Mouse (Mus musculus): Measurements from ENCODE around the gene Glo1. TPM values are rescaled to one million over a fixed set of nuclear protein-coding genes. Genes with fewer than 3 reads are reported as not detected.

Glo1 gene
- total and polyA plus RNA-seq, 3 experiments = 65.7 to 164 (median 146) TPM

DNA sequence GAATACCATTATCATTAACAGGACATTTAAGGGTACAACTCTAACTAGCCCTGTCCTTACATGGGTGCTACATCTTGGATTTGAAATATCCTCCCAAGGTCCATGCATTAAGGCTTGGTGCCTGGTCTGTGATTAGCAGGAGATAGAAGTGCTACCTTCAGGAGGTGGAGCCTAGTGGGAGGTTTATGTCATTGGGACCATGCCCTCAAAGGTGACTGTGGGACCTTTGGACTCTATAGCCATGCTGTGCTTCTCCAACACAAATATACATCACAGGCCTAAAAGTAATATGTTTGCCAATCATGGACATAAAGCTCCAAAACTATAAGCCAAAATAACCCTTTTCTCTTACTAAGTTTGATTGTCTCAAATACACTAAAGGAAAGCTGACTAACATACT lies 58.2 kb downstream of the Glo1 start:
- no peak overlapping the region for H3K9ac ChIP-seq (ENCODE audit: low read depth, low read length)
- TF ChIP-seq CTCF (IDR thresholded peaks at IDR 0.05) = no peak
- no peak for TF ChIP-seq POLR2A (IDR thresholded peaks at IDR 0.05; ENCODE audit: insufficient read depth, low read depth, low read length)
- TF ChIP-seq EP300 (IDR thresholded peaks at IDR 0.05; ENCODE audit: insufficient read depth, low read depth, low read length) = no peak
- H3K27me3 ChIP-seq (ENCODE audit: control insufficient read depth, insufficient read depth, low read length) = no peaks in the 10 kb centered on the region
- H3K4me1 ChIP-seq (ENCODE audit: control insufficient read depth, insufficient read depth, low read length) = peaks cover 5% of the 10 kb centered on the region
- no peaks in the 10 kb centered on the region; the same call in 1 of the 2 replicates for H3K36me3 ChIP-seq (ENCODE audit: control insufficient read depth, insufficient read depth, low read length)
- no peak overlapping the region for H3K27ac ChIP-seq
- no peak for DNase-seq
- no peak overlapping the region for H3K4me3 ChIP-seq
- intact Hi-C loops (cut with DNase I) = no loop called here
- peaks cover 6% of the 10 kb centered on the region for H3K79me2 ChIP-seq (replicated peaks; ENCODE audit: control insufficient read depth, insufficient read depth, low read length)

DNA sequence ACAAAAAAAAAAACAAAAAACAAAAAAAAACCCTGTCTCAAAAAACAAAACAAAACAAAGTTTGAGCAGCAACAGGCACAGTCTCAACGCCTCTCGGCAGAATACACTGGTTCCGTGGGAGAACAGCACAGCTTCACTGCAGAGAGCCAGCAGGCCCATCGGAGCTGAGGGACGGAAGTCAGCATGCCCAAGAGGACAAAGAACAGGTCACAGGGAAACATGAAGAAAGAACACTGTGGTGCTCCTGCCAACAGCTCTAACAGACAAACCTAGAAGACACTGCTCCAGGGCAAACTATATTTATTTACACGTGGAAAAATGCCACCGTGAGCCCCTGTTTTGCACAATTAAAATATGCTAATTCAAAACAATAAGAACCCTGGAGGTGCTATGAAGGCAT lies 61.7 kb downstream of the Glo1 start:
- Histone ChIP-seq H3K27ac (peak overlapping the region; percentile 49), H3K27me3 (ENCODE audit: control insufficient read depth, insufficient read depth, low read length) (no peaks in the 10 kb centered on the region), H3K4me3 (no peak overlapping the region), H3K79me2 (replicated peaks; ENCODE audit: control insufficient read depth, insufficient read depth, low read length) (peaks cover 2% of the 10 kb centered on the region), H3K4me1 (ENCODE audit: control insufficient read depth, insufficient read depth, low read length) (peaks cover 4% of the 10 kb centered on the region), H3K36me3 (ENCODE audit: control insufficient read depth, insufficient read depth, low read length) (no peaks in the 10 kb centered on the region; the same call in 1 of the 2 replicates), H3K9ac (ENCODE audit: low read depth, low read length) (no peak overlapping the region)
- intact Hi-C loops (cut with DNase I) = no loop called here
- peak in 1 of 2 experiments; percentile 17 for DNase-seq
- no peak for TF ChIP-seq EP300 (IDR thresholded peaks at IDR 0.05; ENCODE audit: insufficient read depth, low read depth, low read length)
- TF ChIP-seq POLR2A (IDR thresholded peaks at IDR 0.05; ENCODE audit: insufficient read depth, low read depth, low read length) = no peak
- no peak for TF ChIP-seq CTCF (IDR thresholded peaks at IDR 0.05)
- 47% methylated on average over 7 of the region's 7 CpGs for WGBS

- H3K9ac ChIP-seq (ENCODE audit: low read depth, low read length) = no peak overlapping the region
- peaks cover 2% of the 10 kb centered on the region for H3K79me2 ChIP-seq (replicated peaks; ENCODE audit: control insufficient read depth, insufficient read depth, low read length)
- H3K4me1 ChIP-seq (ENCODE audit: control insufficient read depth, insufficient read depth, low read length) = peaks cover 4% of the 10 kb centered on the region
- H3K4me3 ChIP-seq = no peak overlapping the region
- 40% methylated on average over 3 of the region's 3 CpGs for WGBS
- no peaks in the 10 kb centered on the region; the same call in 1 of the 2 replicates for H3K36me3 ChIP-seq (ENCODE audit: control insufficient read depth, insufficient read depth, low read length)
- no peaks in the 10 kb centered on the region for H3K27me3 ChIP-seq (ENCODE audit: control insufficient read depth, insufficient read depth, low read length)
- no peak for TF ChIP-seq EP300 (IDR thresholded peaks at IDR 0.05; ENCODE audit: insufficient read depth, low read depth, low read length)
- TF ChIP-seq CTCF (IDR thresholded peaks at IDR 0.05) = no peak
- no peak for TF ChIP-seq POLR2A (IDR thresholded peaks at IDR 0.05; ENCODE audit: insufficient read depth, low read depth, low read length)
- H3K27ac ChIP-seq = no peak overlapping the region
- intact Hi-C loops (cut with DNase I) = no loop called here
- DNase-seq = no peak
These were observed 62.3 kb downstream of the Glo1 start for GRCm38 (mm10) chr17:30564407-30564806.

DNA sequence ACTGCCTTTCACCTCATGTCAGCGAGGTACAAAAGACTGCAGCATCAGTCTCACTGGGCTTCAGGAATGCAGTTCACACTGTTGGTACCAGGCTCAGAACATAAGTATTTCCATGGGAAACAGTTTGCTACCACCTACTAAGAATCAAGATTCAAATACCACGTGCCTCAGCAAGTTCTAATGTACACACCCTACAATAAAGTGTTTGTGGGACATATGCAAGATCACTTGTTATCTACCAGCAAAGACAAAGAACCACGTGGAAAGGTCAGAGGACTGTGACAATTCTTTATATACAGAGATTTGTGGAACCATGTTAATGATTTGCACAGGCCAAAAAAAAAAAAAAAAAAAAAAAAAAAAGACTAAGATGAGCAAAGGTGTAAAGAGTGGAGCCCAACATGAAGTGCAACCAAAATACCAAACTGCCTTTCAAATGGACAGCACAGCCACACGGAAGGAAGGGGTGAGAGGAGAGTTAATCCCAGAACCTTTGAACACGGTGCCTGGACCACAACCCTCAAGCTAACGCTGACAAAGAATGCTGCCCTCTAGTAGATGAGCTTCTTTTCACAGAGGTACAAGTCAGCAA lies 63.1 kb downstream of the Glo1 start:
- Histone ChIP-seq H3K36me3 (ENCODE audit: control insufficient read depth, insufficient read depth, low read length) (no peaks in the 10 kb centered on the region; the same call in 1 of the 2 replicates), H3K27ac (no peak overlapping the region), H3K4me1 (ENCODE audit: control insufficient read depth, insufficient read depth, low read length) (peaks cover 4% of the 10 kb centered on the region), H3K79me2 (replicated peaks; ENCODE audit: control insufficient read depth, insufficient read depth, low read length) (peaks cover 2% of the 10 kb centered on the region), H3K4me3 (no peak overlapping the region), H3K9ac (ENCODE audit: low read depth, low read length) (no peak overlapping the region), H3K27me3 (ENCODE audit: control insufficient read depth, insufficient read depth, low read length) (no peaks in the 10 kb centered on the region)
- no peak for TF ChIP-seq POLR2A (IDR thresholded peaks at IDR 0.05; ENCODE audit: insufficient read depth, low read depth, low read length)
- no peak for TF ChIP-seq CTCF (IDR thresholded peaks at IDR 0.05)
- no peak for TF ChIP-seq EP300 (IDR thresholded peaks at IDR 0.05; ENCODE audit: insufficient read depth, low read depth, low read length)
- WGBS = 69% methylated on average over 6 of the region's 6 CpGs
- DNase-seq = no peak
- intact Hi-C loops (cut with DNase I) = no loop called here

DNA sequence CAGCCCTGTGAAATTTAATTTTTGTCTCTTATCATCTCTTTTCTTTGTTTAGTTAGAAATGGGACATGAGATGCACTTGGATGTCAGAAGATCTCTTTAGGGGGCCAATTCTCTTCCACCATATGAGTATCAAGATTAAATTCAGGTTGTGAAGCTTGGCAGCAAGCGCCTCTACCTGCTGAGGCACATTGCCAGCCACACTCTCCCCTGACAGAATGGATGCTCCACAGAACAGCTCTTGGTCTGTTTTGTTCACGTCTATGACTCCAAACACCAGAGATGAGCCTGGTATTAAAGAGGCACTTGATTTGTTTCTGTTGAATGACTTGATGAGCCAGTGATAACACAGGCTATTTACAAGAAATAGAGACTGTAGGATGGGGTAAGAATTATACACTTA lies 63.9 kb downstream of the Glo1 start:
- Histone ChIP-seq H3K4me3 (no peak overlapping the region), H3K9ac (ENCODE audit: low read depth, low read length) (no peak overlapping the region), H3K36me3 (ENCODE audit: control insufficient read depth, insufficient read depth, low read length) (no peaks in the 10 kb centered on the region; the same call in 1 of the 2 replicates), H3K27ac (no peak overlapping the region), H3K27me3 (ENCODE audit: control insufficient read depth, insufficient read depth, low read length) (no peaks in the 10 kb centered on the region), H3K79me2 (replicated peaks; ENCODE audit: control insufficient read depth, insufficient read depth, low read length) (peaks cover 2% of the 10 kb centered on the region; the same call in 1 of the 2 replicates), H3K4me1 (ENCODE audit: control insufficient read depth, insufficient read depth, low read length) (peaks cover 4% of the 10 kb centered on the region)
- TF ChIP-seq EP300 (IDR thresholded peaks at IDR 0.05; ENCODE audit: insufficient read depth, low read depth, low read length) = no peak
- TF ChIP-seq POLR2A (IDR thresholded peaks at IDR 0.05; ENCODE audit: insufficient read depth, low read depth, low read length) = no peak
- TF ChIP-seq CTCF (IDR thresholded peaks at IDR 0.05) = no peak
- WGBS = 86% methylated on average over 2 of the region's 2 CpGs
- intact Hi-C loops (cut with DNase I) = no loop called here
- no peak for DNase-seq

GRCm38 (mm10) chr17:30559536-30559935 lies 67.1 kb downstream of the Glo1 start:
- H3K36me3 ChIP-seq (ENCODE audit: control insufficient read depth, insufficient read depth, low read length) = no peaks in the 10 kb centered on the region
- no peak overlapping the region for H3K4me3 ChIP-seq
- no peaks in the 10 kb centered on the region for H3K27me3 ChIP-seq (ENCODE audit: control insufficient read depth, insufficient read depth, low read length)
- peak; percentile 64 to 80 for DNase-seq
- intact Hi-C loops (cut with DNase I) = loop anchor here (1.0 kb wide), 2 partner anchors 31 to 122 kb away; no protein-coding TSS in a partner anchor
- H3K4me1 ChIP-seq (ENCODE audit: control insufficient read depth, insufficient read depth, low read length) = no peaks in the 10 kb centered on the region; the same call in 1 of the 2 replicates
- H3K79me2 ChIP-seq (replicated peaks; ENCODE audit: control insufficient read depth, insufficient read depth, low read length) = peaks cover 6% of the 10 kb centered on the region
- TF ChIP-seq CTCF (IDR thresholded peaks at IDR 0.05) = peak; percentile 82
- TF ChIP-seq EP300 (IDR thresholded peaks at IDR 0.05; ENCODE audit: insufficient read depth, low read depth, low read length) = no peak
- TF ChIP-seq POLR2A (IDR thresholded peaks at IDR 0.05; ENCODE audit: insufficient read depth, low read depth, low read length) = no peak
- 45% methylated on average over 3 of the region's 3 CpGs for WGBS
- no peak overlapping the region for H3K9ac ChIP-seq (ENCODE audit: low read depth, low read length)
- no peak overlapping the region for H3K27ac ChIP-seq
